In the genomic region with DNA sequence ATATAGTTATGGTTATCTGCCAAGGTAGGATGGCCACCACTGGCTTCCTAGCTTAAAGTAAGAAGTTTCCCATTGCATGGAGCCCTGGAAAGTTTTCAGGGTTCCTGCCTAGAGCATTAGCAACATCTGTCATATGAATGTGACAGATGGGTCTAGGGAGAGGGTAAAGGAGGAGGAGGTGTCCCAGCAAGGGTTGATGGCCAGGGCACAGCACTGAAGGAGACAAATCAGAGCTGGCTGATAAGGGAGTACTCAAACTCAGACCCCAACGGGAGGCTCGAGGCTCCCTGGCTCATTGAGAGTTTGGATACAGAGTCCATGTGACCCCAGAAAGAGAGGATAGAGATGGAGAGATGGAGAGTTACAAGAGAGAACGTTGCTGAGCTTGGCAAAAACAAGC, we compare ENCODE assay signal across 17 mouse cellular contexts. TPM values are rescaled to one million over a fixed set of nuclear protein-coding genes. Genes with fewer than 3 reads are reported as not detected.
"Had no signal": no experiment of that assay in that cellular context is flagged by ENCODE, and none has a peak within 500 bp of the region (broad histone marks: within the 10 kb centered on the region; RNA-seq: fewer than 3 reads in every experiment).

No protein-coding gene starts in this region.

- H3K27ac ChIP-seq: neural tube, embryonic 15.5 days; stomach, embryonic 15.5 days; stomach, postnatal 0 days had no signal

- DNase-seq: retina, postnatal 1 day; right cerebral cortex, adult 18-20 months; right cerebral cortex, postnatal 14 days; right cerebral cortex, postnatal 25 days; right cerebral cortex, postnatal 4 days; spleen, adult 18-20 months; thymus, adult 18-20 months; thymus, adult 2 months; thymus, postnatal 14 days; thymus, postnatal 25 days; thymus, postnatal 36 days; thymus, postnatal 4 days had no signal

- H3K4me3 ChIP-seq: neural tube, embryonic 15.5 days; stomach, embryonic 15.5 days had no signal

RNA-seq across cellular contexts. Expression of a gene that starts 26.1 kb away (rescaled TPM):
- polyA plus RNA-seq: spleen, adult 2 months had no signal

RNA-seq across cellular contexts. Expression of a gene that starts 27.5 kb away (rescaled TPM):
- total RNA-seq: neutrophil, adult 5-6 weeks had no signal
